Mouse (Mus musculus) c-Kit-positive CD71-negative TER-119-negative erythroid progenitor cells, embryonic 14.5 days (primary cell): ENCODE results near the gene Ctdspl.

Experiments
- DNase-seq: peaks from one replicate; pipeline ENCODE4 v3.0.0-alpha.2; 2013; ENCODE audit warnings: low read depth

Gene Ctdspl

DNA sequence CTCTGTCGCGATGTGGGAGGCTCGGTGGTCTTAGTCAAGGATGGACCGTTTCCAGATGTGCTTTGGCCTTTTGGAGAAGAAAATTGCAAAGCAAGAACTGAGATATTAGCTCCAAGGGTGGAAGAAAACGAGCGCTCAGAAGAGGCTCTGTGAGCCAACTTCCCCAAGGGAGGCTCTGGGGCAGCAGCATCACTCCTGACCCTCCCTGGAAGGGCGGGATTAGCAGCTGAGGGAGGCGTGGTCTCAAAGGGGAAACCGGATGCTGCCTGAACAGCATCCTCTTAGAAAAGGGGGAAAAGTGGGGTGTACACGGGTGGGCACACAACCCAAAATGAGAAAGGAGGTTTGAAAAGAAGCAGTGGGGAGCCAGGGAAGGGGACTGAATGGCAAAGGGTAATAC is 23.8 kb downstream of the Ctdspl start:
- no peak for DNase-seq

- no peak for DNase-seq
Observed at GRCm38 (mm10) chr9:118950751-118951150, 24.5 kb downstream of the Ctdspl start.

- no peak for DNase-seq
Observed at GRCm38 (mm10) chr9:118951381-118951780, 25.1 kb downstream of the Ctdspl start.

DNA sequence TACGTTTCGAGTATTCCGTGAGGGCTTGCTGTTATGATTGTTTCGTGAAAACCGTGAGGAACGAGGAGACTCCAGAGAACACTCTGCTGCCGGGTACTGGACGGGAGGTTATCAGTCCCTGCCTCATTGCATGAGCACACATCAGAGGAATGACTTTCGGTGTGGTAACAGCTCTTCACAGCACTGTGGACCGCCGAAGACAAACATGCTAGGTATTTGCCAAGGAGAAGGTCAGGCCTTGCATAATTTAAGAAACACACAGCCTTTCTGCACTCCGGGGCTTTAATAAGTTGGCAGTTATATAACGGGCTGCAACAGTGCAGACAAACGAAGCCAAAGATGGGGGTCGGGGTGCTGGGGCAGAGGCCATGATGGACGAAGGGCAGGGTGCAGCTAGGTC is 25.9 kb downstream of the Ctdspl start:
- DNase-seq = no peak

DNA sequence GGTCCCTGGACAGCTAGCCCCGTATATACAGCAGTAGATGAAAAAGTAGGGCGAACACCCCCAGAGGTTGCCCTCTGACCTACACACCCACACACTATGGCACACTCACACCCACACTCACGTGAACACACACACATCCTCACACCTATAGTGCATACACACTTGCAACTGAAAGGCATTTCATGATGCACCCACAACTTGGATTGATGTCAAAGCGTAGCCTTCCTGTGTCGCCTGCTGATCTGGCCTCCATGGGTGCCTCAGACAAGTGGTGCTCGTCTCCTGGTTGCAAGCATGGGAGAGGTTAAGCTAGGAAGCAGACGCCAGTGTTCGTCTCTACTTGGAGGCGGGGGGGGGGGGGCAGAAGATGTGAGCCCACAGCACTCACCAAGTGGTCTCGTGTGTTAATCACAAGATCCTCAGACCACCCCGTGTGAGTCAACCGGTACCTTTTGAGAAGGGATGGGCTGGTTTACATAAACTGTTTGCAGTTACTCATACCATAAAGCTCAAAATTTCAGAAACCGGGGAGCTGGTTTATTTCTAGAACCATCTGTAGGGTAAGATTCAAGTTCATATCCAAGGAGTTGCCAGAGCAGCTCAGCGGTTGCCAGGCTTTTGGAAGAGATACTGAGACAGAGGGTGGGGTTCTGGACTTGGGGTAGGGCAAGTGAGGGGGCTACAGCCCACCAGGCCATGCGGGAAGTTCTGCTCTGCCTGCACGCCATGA is 27.4 kb downstream of the Ctdspl start:
- DNase-seq = no peak

- no peak for DNase-seq
Observed at GRCm38 (mm10) chr9:118958802-118959201, 32.5 kb downstream of the Ctdspl start.

DNA sequence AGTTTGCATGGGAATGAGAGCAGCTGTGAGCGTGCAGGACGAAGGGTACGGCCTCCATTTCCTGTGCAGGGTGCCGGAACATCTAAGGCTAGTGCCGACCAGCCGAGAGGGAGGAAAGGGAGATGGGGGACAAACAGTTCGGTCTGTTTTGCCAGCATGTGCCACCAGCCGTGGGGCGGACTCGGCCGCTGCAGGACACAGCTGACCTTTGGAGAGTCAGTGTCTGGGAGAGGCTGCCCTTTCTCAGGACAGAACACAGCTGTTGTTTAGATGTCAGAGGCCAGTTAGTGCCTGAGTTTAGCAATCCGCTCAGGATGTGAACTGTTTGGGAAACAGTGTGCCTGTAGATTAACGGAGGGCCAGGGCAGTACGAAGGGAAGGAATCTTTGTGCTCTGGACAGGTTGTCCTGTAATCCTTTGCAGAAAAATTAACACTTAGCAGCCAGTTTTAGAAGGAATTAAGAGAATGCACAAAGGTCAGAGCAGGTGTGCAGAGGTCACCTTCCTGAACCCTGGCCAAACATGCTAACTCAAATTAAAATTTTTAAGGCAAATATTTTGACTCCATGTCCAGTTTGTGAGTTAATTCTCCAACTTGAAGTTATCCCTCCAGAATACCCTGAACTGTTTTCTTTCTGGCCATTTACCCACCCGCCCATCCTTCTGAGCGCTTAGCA is 34.3 kb downstream of the Ctdspl start:
- DNase-seq = no peak

DNA sequence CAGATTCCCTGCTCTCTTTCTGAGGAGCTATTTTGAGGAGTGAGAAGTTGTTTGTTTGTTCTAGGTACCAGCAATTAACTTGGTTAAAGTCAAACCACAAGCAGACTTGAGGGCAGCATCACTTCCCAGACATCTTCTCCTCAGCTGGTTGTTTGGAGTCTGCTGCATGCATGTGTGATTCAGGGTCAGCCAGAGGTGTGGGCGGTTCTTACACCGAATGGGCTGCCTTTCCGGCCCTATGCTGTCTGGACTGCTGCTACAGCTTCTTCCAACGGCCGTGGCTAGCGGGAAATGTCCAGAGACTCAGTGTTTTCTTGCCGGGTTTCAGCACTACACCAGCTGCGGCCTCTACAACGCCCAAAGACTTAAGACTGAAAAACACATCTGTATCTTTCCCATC is 36.9 kb downstream of the Ctdspl start:
- no peak for DNase-seq

DNA sequence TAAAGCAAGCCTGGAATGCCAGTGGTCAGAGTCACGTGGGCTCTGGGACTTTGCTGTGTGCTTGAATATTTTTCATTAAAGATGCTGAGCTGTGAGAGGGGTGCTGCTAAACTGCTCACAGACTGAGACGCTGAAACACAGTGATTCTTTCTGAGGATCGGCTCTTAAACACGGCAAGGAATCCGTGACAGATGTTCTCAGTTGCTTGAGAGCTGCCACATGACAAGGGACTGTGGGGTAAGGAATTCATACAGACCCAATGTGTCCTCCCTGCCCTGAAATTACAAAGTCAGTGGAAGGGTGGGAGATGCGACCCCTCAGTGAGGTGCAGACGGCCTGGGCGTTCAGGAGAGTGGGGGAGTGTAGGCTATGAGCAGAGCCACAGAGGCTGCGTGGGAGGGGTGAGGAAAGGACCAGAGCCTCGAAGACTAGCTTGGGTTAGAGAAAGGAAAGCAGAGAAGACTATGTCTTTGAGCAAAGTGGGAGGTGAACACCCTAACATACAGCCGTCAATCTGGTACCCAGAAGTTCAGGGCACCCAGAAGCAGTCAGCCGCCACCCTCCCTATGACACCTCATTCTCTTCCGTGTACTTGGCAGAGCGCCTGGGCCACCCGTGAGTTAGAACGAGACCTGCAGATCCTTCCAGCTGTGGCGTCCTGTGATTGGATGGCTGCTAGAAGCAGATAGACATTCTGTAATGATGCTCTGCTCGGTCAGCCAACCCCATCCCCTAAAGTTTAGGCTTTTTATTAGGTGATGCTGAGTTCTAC is 38.2 kb downstream of the Ctdspl start:
- DNase-seq = no peak

DNA sequence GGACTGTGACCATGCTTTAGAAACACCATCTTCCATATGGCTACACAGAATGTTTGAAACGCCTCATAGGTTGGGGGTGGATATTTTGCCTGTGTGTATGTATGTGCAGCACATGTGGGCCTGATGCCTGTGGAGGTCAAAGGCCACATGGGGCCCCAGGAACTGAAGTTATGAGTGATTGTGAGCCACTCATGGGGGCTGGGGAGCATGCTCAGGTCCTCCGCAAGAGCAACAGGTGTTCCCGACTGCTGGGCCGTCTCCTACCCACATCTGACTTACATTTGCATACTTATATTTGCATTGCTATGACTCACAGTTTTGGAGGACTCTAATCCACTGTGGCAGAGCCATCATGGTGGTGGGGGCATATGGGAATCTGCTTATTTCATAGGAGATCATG is 43.6 kb downstream of the Ctdspl start:
- DNase-seq = no peak

GRCm38 (mm10) chr9:118973028-118973427 is 46.8 kb downstream of the Ctdspl start:
- DNase-seq = no peak

GRCm38 (mm10) chr9:118973566-118973965 is 47.3 kb downstream of the Ctdspl start:
- DNase-seq = no peak

GRCm38 (mm10) chr9:118974148-118974547 is 47.9 kb downstream of the Ctdspl start:
- DNase-seq = no peak

- DNase-seq = no peak
Observed at GRCm38 (mm10) chr9:118975211-118975671, 49.0 kb downstream of the Ctdspl start.

DNA sequence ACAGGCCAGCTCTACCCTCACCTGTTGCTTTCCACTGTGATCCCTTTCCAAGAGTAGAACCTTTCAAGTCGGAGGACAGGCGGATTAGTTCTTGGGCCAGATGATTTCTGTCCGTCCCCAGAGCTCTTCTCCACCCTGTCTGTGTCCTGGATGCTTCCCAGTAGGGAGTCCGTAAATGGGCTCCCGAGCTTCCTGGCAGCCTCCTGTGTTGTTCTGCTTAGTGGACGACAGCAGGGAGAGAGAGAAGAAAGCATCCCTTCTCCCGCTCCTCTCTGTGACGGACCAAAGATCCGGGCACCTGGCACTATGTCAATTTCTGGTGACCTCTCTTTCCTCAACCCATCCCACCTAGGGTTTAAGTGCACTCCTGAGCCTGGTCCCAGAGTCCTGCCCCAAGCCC is 49.5 kb downstream of the Ctdspl start:
- DNase-seq = no peak

DNA sequence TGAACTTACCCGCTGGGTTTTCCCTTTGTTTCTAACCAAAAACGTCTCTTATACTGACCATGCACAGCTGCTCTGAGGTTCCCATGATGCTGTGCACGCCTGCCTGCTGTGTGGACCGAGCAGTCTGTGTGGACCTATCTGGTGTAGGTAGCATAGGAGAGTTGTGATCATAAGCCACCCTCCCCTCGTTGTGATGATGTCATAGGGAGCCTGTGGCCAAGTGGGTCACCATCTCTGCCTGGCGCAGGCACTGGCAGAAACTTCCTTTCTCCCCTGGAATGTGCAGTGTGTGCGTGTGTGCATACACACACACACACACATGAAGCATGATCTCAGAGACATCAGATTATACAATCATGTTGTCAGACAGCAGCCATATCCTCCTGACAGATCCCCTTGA is 50.3 kb downstream of the Ctdspl start:
- no peak for DNase-seq

DNA sequence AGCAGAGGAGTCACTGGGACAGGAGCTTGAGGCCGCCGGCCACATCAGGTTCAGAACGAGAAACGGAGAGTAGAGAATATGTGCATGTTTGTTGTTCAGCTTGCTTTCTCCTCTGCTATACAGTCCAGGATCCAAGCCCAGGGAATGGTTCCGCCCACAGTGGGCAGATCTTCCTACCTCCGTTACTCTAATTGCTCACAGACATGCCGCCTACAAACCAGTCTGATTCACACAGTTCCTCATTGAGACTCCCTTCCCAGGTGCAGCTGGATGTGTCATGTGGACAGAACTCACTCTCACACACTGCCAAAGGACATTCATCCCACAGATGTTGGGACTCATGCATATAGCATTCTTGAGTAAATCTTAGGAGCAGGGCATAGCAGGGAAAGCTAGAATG is 51.2 kb downstream of the Ctdspl start:
- DNase-seq = no peak

GRCm38 (mm10) chr9:118980411-118980823 is 54.2 kb downstream of the Ctdspl start:
- DNase-seq = no peak

DNA sequence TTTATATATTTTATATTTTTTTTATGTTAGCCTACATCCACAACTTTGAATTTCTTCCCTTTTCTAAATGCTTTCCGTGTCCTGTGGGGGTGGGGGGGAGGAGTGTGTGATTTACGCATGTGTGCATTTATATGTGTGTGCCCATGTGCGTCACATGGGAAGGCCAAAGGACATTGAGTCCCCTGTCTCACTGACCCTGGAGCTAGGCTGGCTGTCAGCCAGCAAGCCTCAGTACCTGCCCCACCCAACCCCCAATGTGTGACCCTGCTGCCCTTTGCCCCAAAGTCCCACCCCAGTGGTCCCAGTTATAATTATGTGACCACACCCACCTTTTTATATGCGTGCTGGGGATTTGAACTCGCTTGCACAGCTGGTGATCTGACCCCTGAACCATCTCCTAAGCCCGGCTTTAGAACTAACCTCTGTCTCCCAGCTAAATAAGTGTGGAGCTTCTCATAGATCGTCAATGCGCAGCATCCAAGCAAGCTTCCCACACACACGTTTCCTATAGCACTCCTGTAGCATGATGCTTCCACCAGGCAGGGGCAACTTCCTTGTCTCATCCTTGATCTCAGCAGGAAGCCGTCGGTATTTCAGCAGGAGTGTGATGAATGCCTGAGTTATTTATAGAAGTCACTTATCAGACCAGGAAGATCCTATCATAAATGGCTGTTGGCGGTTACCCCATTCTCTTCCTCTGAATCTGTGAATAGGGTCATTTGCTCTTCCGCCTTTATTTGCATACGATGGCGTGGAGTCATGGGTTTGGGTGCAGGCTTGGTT is 58.6 kb downstream of the Ctdspl start:
- no peak for DNase-seq

DNA sequence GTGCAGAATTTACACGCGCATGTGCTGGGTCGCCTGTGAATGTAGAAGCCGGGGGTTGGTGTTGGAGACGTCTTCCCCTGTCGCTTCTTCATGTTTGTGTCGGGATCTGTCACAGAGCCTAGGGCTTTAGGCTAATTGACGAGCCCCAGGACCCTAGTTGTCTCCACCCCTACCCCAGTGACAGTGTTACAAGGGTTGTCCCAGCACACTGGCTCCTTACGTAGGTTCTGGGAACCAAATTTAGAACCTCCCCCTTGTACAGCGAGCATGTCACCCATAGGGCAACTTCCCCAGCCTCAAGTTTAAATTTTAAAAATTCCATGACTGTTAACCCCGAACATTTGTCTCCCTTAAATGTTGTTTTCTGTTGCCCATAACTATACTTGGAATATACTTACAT is 60.0 kb downstream of the Ctdspl start:
- no peak for DNase-seq

GRCm38 (mm10) chr9:118988787-118989580 is 62.7 kb downstream of the Ctdspl start:
- no peak for DNase-seq
